Mouse (Mus musculus) liver, embryonic 12.5 days (tissue): ENCODE measurements at regions not wholly inside any gene's neighbourhood (a gene's known extent, or its start where the extent isn't known, plus 50 kb on each side); places are given as distances from the start of the nearest gene placed in this dataset.

Source experiments
- ATAC-seq: fragments of 200-750 bp; cut with Nextera tagmentation; 2 replicates; pipeline ENCODE4 v1.8.0; 2017; ENCODE audit warnings: moderate number of reproducible peaks, mild to moderate bottlenecking, moderate library complexity
- H3K27ac ChIP-seq: fragments of 300-500 bp; sonication (generic); 2 replicates; pipeline ENCODE4 v1.5.1; 2016; ENCODE audit warnings: mild to moderate bottlenecking
- H3K27me3 ChIP-seq: fragments of 300-500 bp; sonication (generic); replicated peaks from 2 replicates; pipeline ENCODE4 v1.6.1; 2016; ENCODE audit warnings: mild to moderate bottlenecking, moderate library complexity
- H3K36me3 ChIP-seq: fragments of 300-500 bp; sonication (generic); 2 replicates; pipeline ENCODE4 v1.6.1; 2016; ENCODE audit warnings: mild to moderate bottlenecking, moderate library complexity
- H3K4me1 ChIP-seq: fragments of 300-500 bp; sonication (generic); 2 replicates; pipeline ENCODE4 v1.6.1; 2016
- H3K4me2 ChIP-seq: fragments of 300-500 bp; sonication (generic); 2 replicates; pipeline ENCODE4 v1.6.1; 2016; ENCODE audit warnings: mild to moderate bottlenecking, moderate library complexity
- H3K4me3 ChIP-seq: fragments of 300-500 bp; sonication (generic); 2 replicates; pipeline ENCODE4 v1.5.1; 2016; ENCODE audit warnings: mild to moderate bottlenecking, moderate library complexity
- H3K9ac ChIP-seq: fragments of 300-500 bp; sonication (generic); 2 replicates; pipeline ENCODE4 v1.6.1; 2016; ENCODE audit warnings: mild to moderate bottlenecking, moderate library complexity
- H3K9me3 ChIP-seq: fragments of 300-500 bp; sonication (generic); replicated peaks from 2 replicates; pipeline ENCODE4 v1.6.1; 2016; ENCODE audit warnings: mild to moderate bottlenecking, moderate library complexity
- WGBS: fragments of 180-500 bp; shearing (Covaris S2); methylation state at CpG from one replicate; pipeline ENCODE4 v1.1.7; 2016; ENCODE audit not compliant: insufficient replicate concordance; 5-methylcytosine and 5-hydroxymethylcytosine counted together

DNA sequence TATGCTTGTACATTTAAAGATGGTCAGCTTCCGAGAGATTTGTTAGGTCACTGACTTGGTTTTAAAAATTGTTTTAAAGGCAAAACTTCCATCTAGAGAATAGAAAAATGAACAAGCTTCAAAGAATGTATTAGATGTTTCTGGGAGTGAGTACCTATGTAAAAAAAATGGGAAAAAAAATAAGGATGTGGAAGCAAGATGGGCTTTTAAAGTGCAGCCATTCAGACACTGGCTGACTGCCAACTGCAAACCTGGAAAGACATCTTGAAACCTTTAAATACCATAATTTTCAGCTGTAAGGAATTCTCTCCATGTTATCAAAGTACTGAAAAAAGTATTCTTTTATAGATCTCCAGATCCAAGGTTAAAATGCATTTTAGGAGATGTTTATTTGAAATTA is 315.7 kb downstream of the Fgf10 start:
- Histone ChIP-seq H3K9me3 (no peaks in the 10 kb centered on the region), H3K4me1 (no peaks in the 10 kb centered on the region), H3K4me2 (no peak overlapping the region), H3K9ac (no peak overlapping the region), H3K27ac (no peak overlapping the region), H3K27me3 (no peaks in the 10 kb centered on the region), H3K4me3 (no peak overlapping the region), H3K36me3 (no peaks in the 10 kb centered on the region)
- no peak for ATAC-seq
- 84% methylated on average over 1 of the region's 1 CpGs for WGBS

DNA sequence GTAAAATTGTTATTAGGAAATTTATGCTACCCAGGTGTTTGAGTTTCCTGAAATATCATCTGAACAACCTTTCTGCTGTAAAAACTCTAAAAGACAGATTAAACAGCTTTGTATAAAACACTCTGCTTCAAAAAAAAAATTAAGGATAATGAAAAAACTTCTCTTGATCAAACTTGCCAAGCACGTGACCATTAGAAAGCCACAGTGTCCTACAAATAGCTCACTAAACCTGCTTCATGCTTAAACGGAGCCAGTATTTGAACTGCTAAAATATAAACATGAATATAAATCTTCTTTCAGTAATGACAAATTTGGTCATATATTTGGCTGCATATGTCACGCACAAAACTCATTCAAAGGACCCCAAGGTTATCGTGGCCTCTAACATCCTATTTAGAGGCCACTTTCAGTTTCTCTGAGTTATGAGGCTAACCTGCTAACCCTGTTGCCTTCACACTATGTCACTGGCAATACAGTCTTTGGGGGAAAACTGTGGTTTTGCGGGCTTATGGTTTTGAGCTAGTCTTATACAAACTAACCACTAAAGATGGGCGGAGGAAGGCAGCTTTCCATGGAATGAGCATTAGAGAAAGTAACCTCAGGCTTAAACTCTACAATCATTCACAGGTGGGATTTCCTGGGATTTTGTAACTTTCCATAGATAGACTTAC is 355.8 kb downstream of the Fgf10 start:
- no peak for ATAC-seq
- H3K36me3 ChIP-seq, result no peaks in the 10 kb centered on the region
- no peaks in the 10 kb centered on the region for H3K27me3 ChIP-seq
- H3K4me3 ChIP-seq, result no peak overlapping the region
- H3K4me1 ChIP-seq, result no peaks in the 10 kb centered on the region
- H3K9ac ChIP-seq, result no peak overlapping the region
- H3K9me3 ChIP-seq, result no peaks in the 10 kb centered on the region
- no peak overlapping the region for H3K27ac ChIP-seq
- 67% methylated on average over 6 of the region's 6 CpGs for WGBS
- H3K4me2 ChIP-seq, result no peak overlapping the region

DNA sequence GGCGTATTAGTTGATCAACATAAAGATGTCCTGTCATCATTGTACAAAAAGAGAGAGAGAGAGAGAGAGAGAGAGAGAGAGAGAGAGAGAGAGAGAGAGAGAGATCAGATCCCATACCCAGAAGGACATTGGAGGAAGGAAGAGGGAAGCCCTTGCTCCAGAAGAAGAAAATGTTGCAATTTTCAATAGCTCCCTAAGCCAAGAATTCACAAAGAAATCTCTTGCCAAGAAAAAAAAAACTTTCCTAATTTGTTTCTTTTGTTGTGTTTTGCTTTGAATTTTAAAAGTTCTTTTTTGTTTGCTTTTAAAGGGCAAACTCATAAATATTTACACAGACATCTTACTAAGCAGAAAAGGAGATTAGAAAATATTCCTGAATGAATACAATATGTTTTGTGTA is 370.0 kb downstream of the Fgf10 start:
- Histone ChIP-seq H3K4me3 (no peak overlapping the region), H3K36me3 (no peaks in the 10 kb centered on the region), H3K9ac (no peak overlapping the region), H3K9me3 (no peaks in the 10 kb centered on the region), H3K4me1 (no peaks in the 10 kb centered on the region), H3K27ac (no peak overlapping the region), H3K4me2 (no peak overlapping the region), H3K27me3 (no peaks in the 10 kb centered on the region)
- no peak for ATAC-seq
- 65% methylated on average over 1 of the region's 1 CpGs for WGBS

DNA sequence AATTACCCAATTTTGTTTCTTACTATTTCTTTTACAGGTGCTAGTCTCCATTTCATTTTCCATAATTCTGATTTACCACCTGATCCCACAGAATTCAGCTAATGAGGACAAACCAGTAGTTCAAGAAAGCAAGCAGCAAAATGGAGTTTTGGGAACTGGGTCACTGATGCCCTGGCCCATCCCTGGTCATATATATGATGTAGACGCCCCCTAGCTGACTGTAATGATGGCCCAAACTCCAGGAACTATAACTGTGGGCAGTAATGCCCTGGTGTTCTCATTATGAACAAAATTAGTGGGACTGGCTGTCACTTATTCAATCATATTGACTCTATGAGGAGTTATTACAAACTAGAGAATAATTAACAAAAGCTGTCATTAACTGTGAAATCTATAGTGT is 375.5 kb downstream of the Fgf10 start:
- H3K4me1 ChIP-seq, result no peaks in the 10 kb centered on the region
- no peak overlapping the region for H3K27ac ChIP-seq
- no peak overlapping the region for H3K9ac ChIP-seq
- no peaks in the 10 kb centered on the region for H3K36me3 ChIP-seq
- no peak for ATAC-seq
- 60% methylated on average over 1 of the region's 1 CpGs for WGBS
- H3K9me3 ChIP-seq, result no peaks in the 10 kb centered on the region
- no peaks in the 10 kb centered on the region for H3K27me3 ChIP-seq
- H3K4me2 ChIP-seq, result no peak overlapping the region
- H3K4me3 ChIP-seq, result no peak overlapping the region

DNA sequence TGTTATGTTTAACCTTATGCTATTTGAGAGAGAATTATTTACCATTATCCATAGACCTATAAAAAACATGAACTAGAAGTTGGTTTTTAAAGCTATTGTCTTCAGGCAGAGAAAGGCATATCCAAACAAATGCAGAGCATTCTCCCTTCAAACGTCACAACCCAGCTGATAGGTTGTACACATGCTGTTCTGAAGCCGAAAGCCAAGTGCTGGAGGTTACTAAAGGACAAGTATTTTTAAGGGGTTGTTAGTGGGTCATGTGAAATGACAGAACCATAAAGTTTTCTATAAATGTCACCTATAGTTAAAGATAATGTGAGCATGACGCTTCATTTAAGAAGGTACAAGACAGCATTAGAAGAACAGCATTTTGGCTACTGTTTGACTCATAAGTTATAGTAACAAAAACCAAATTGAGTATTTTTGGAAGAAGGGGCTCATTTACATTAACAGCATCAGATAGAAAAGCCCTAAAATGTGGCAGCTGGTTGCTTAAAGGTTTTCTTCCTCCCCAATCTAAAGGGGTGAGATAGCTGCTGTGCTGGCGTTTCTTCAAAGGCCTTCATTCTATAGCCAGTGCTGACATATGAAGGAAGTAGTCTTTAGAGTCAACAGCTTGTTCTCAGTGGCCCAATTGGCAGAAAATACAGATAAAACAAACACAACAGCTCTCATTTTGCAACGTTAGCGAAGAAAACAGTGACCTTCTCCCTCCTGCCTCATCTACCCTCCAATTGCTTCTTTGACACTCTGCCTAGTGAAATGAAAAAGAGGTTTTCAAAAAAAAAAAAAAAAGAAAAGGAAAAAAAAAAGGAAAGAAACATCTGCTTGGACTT is 359.4 kb upstream of the Paip1 start:
- H3K36me3 ChIP-seq, result no peaks in the 10 kb centered on the region
- no peak overlapping the region for H3K9ac ChIP-seq
- no peaks in the 10 kb centered on the region for H3K27me3 ChIP-seq
- H3K4me1 ChIP-seq, result no peaks in the 10 kb centered on the region
- 65% methylated on average over 6 of the region's 6 CpGs for WGBS
- ATAC-seq, result no peak
- H3K4me3 ChIP-seq, result no peak overlapping the region
- H3K4me2 ChIP-seq, result no peak overlapping the region
- no peak overlapping the region for H3K27ac ChIP-seq
- no peaks in the 10 kb centered on the region for H3K9me3 ChIP-seq

DNA sequence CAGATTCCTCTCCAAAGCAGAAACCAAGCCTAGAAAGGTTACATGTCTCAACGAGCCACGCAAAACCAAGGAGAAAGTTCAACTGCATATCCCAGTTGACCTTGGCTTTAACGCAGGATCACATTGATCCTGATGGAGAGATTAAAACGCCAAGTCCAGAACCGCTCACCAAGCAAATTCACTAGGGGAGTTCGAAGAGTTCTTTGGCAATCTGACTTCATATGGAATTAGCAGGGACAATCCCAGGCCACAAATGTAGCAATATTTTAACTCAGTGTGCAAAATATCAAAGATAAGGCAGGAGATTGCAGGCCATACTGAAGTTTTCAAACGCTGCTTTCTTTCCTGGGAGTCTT is 358.8 kb upstream of the Paip1 start:
- WGBS, result 73% methylated on average over 7 of the region's 7 CpGs
- no peaks in the 10 kb centered on the region for H3K27me3 ChIP-seq
- H3K4me3 ChIP-seq, result no peak overlapping the region

DNA sequence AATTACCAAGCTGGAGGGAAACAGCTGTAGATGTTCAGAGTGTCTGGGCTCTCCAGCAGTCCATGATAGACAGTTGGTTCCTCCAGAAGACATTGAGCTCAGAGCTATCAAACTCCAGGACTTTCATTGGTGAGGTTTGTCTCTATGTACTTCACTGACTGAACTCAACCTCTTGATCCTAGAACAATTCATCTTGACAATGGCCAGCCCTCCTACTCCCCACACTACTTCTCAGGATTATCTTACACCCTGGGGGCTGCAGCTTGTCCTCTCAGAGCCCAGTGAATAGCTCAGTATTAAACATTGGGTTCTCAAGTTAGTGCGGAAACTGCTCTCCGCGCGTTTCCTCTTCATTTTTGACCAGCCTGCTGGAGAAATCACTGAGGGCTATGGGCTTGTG is 349.2 kb upstream of the Paip1 start:
- Histone ChIP-seq H3K4me1 (no peaks in the 10 kb centered on the region), H3K4me2 (no peak overlapping the region), H3K9me3 (no peaks in the 10 kb centered on the region), H3K36me3 (no peaks in the 10 kb centered on the region), H3K27me3 (no peaks in the 10 kb centered on the region), H3K4me3 (no peak overlapping the region), H3K9ac (no peak overlapping the region), H3K27ac (no peak overlapping the region)
- no peak for ATAC-seq
- WGBS, result 64% methylated on average over 4 of the region's 4 CpGs

More for the DNA sequence above, 358.8 kb upstream of the Paip1 start:
- no peak overlapping the region for H3K9ac ChIP-seq
- H3K36me3 ChIP-seq, result no peaks in the 10 kb centered on the region
- no peak overlapping the region for H3K4me2 ChIP-seq
- H3K4me1 ChIP-seq, result no peaks in the 10 kb centered on the region
- no peak for ATAC-seq
- no peaks in the 10 kb centered on the region for H3K9me3 ChIP-seq
- no peak overlapping the region for H3K27ac ChIP-seq

DNA sequence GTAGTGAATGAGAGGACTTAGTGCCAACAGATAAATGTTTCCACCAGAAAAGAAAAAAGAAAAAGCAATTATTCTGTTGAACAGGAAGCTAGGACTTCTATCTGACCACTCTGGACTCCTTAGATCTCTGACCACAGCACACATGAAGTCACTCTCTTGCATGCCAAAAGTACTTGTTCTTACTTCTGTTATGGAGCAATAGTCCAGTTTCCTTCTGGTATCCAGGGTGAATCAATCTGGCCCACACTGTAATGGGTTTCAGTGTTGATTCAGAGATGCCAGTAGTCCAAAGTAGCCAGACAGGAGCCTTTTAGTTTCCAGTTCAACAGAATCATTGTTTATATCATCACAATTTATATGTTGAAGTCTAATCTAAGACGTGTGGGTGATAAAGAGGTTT is 346.7 kb upstream of the Paip1 start:
- no peaks in the 10 kb centered on the region for H3K36me3 ChIP-seq
- no peaks in the 10 kb centered on the region for H3K4me1 ChIP-seq
- no peaks in the 10 kb centered on the region for H3K27me3 ChIP-seq
- H3K27ac ChIP-seq, result no peak overlapping the region
- H3K9ac ChIP-seq, result no peak overlapping the region
- H3K4me2 ChIP-seq, result no peak overlapping the region
- no peak for ATAC-seq
- no peaks in the 10 kb centered on the region for H3K9me3 ChIP-seq
- H3K4me3 ChIP-seq, result no peak overlapping the region
- 17% methylated on average over 1 of the region's 1 CpGs for WGBS

DNA sequence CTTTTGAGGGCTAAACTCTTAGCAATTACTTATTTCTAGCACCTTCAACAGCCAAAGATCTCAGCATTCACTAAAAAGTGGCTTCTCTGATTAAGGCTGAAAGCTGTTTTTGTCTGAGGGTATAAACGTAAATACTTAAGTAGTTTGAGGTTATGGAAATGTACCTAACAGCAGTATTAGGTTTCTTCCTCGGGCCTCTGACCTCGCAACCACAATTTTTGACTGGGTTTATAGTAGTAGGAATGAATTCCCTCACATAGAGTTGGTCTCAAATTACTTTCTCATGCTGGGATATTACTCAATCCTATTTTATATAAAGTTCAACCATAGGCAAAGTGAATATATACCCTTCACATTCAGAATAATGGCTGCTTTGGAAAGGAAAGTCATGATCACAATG is 310.5 kb upstream of the Paip1 start:
- Histone ChIP-seq H3K9ac (no peak overlapping the region), H3K36me3 (no peaks in the 10 kb centered on the region), H3K4me1 (no peaks in the 10 kb centered on the region), H3K27me3 (no peaks in the 10 kb centered on the region), H3K4me3 (no peak overlapping the region), H3K4me2 (no peak overlapping the region), H3K27ac (no peak overlapping the region), H3K9me3 (no peaks in the 10 kb centered on the region)
- 62% methylated on average over 3 of the region's 3 CpGs for WGBS
- no peak for ATAC-seq

DNA sequence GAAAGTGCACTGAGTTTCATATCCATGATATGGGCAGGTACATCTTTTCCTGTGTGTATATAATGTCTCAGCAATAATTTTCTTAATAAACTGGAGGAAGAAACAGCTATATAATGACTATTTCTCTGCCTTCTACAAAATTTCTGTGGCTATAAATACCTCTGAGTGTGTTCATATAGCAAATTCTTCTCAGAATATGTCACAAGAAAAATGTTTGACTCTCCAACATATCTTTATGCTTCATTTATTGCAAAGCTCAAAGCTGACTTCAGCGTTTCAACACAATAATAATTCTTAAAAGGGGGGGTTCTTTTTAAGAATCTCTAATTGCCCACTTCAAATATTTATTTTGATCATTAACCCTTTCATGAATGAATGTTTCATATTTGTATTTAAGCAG is 310.0 kb upstream of the Paip1 start:
- no peak overlapping the region for H3K4me3 ChIP-seq
- H3K36me3 ChIP-seq, result no peaks in the 10 kb centered on the region
- H3K27me3 ChIP-seq, result no peaks in the 10 kb centered on the region
- no peak overlapping the region for H3K9ac ChIP-seq
- 48% methylated on average over 1 of the region's 1 CpGs for WGBS
- no peak for ATAC-seq
- H3K4me1 ChIP-seq, result no peaks in the 10 kb centered on the region
- H3K9me3 ChIP-seq, result no peaks in the 10 kb centered on the region
- no peak overlapping the region for H3K4me2 ChIP-seq
- H3K27ac ChIP-seq, result no peak overlapping the region

DNA sequence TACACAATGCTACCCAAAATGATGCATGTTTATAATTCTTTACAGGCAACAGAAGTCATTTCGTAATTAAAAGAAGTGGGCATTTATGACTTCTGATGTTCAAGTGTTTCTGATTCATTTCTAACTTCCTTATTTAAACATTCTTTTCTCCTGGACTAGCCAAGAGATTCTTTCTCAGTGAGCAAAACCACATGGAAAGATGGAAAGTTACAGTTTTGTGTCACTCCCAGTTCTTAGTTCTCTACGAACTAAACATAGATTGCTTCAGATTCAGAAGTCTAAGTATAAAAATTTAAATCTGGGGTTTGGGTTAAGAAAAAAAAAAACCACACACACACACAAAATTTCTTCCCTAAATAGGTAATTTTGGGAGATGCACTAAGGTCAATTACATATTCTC is 288.0 kb upstream of the Paip1 start:
- WGBS, result 69% methylated on average over 2 of the region's 2 CpGs
- H3K27me3 ChIP-seq, result no peaks in the 10 kb centered on the region
- ATAC-seq, result no peak
- H3K4me3 ChIP-seq, result no peak overlapping the region
- no peak overlapping the region for H3K4me2 ChIP-seq
- H3K4me1 ChIP-seq, result no peaks in the 10 kb centered on the region
- no peak overlapping the region for H3K27ac ChIP-seq
- no peaks in the 10 kb centered on the region for H3K36me3 ChIP-seq
- H3K9me3 ChIP-seq, result no peaks in the 10 kb centered on the region
- H3K9ac ChIP-seq, result no peak overlapping the region

DNA sequence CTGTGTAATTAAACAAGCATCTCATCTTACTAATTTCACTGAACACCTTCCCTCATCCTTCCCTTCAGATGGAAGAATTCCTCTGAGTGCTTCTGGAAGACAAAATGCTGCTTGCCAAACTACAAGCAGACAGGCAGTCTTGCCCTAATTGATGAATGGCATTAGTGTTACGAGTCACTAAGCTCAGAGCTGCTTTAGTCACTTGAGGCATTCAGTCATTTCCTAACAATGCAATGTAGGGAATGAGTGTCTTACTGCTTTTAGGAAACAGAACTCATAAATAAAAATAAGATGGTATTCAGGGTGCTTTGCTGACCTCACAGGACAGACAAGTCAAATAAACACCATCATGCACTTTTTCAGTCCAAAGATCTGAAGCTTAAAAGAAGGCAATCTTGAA is 285.1 kb upstream of the Paip1 start:
- H3K4me1 ChIP-seq, result no peaks in the 10 kb centered on the region
- H3K27me3 ChIP-seq, result no peaks in the 10 kb centered on the region
- H3K9ac ChIP-seq, result no peak overlapping the region
- no peak overlapping the region for H3K4me3 ChIP-seq
- no peak overlapping the region for H3K4me2 ChIP-seq
- H3K9me3 ChIP-seq, result no peaks in the 10 kb centered on the region
- 0% methylated on average over 1 of the region's 1 CpGs for WGBS
- H3K36me3 ChIP-seq, result no peaks in the 10 kb centered on the region
- no peak overlapping the region for H3K27ac ChIP-seq
- ATAC-seq, result no peak

DNA sequence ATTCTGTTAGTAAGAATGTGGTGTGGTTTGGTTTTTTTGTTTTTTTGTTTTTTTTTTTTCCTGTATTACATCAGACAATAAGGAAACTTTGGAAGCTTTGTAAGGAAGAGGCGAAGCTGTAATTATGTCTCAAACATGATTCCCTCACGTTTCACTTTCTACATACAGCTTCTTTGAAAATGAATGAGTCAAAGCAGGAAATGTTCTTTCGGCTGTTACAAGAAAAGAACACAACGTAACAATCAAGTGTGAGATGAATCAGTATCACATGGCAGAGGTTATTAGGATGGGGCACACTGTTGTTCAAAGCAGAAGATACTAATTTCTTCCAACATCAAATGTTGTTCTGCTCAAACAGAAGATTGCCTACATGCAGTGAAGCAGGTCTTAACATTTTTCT is 282.7 kb upstream of the Paip1 start:
- no peak overlapping the region for H3K4me2 ChIP-seq
- no peak overlapping the region for H3K27ac ChIP-seq
- H3K4me1 ChIP-seq, result no peaks in the 10 kb centered on the region
- no peak overlapping the region for H3K9ac ChIP-seq
- ATAC-seq, result no peak
- H3K9me3 ChIP-seq, result no peaks in the 10 kb centered on the region
- WGBS, result 56% methylated on average over 4 of the region's 4 CpGs
- no peaks in the 10 kb centered on the region for H3K36me3 ChIP-seq
- no peaks in the 10 kb centered on the region for H3K27me3 ChIP-seq
- no peak overlapping the region for H3K4me3 ChIP-seq
